Mouse (Mus musculus): ENCODE data around the gene Suox. TPM values are rescaled to one million over a fixed set of nuclear protein-coding genes. Genes with fewer than 3 reads are reported as not detected.
A peak's percentile ranks its signal among the peaks of the same experiment; 100 is the strongest.
"Not testable (repeated sequence)": the region's sequence is repeated elsewhere in the genome, so short reads cannot be mapped to it uniquely, and the experiment has no call there.

The Suox gene
- total RNA-seq, 2 experiments from 2014 or later, result 10.5 to 11.0 TPM

GRCm38 (mm10) chr10:128627398-128628317, 46.2 kb downstream of the Suox start:
- no peak for DNase-seq
- intact Hi-C loops (cut with DNase I), result no loop called here

- intact Hi-C loops (cut with DNase I), result no loop called here
- DNase-seq, result peak; percentile 87
Measured at GRCm38 (mm10) chr10:128626311-128627310, 47.3 kb downstream of the Suox start, which contains the start of gene Rps26. TSS of gene Rps26 (minus strand) at chr10:128626747.

DNA sequence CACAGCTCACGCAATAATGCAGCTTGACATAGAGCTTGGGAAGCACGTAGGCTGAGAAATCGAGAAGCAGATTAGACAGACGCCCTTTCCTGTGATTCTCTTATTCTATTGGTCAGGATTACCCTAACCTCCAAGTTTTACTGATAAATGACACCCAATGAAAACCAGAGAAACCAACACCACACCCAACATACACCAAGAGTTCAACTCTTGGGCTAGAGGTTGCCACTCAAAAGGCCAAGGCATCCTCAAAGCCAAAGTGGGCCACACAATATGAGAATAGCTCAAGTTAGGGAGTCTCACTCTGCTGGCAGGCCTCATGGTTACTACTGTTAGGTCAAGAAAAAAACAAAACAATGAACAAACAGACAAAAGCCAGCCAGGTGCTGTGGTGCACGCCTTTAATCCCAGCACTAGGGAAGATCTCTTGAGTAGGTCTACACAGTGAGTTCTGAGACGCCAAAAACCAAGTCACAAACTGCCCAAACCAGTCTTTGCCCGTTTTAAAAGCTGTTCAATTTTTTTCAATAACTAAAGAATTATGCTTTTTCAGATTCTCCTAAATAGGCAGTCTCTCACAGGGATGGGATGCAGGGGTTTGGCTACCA, 48.5 kb downstream of the Suox start:
- intact Hi-C loops (cut with DNase I), result no loop called here
- no peak for DNase-seq

- DNase-seq; intact Hi-C loops (cut with DNase I): not testable (repeated sequence)
Measured at GRCm38 (mm10) chr10:128623106-128623613, 50.7 kb downstream of the Suox start.

GRCm38 (mm10) chr10:128622702-128623101, 51.2 kb downstream of the Suox start:
- intact Hi-C loops (cut with DNase I), result no loop called here

DNA sequence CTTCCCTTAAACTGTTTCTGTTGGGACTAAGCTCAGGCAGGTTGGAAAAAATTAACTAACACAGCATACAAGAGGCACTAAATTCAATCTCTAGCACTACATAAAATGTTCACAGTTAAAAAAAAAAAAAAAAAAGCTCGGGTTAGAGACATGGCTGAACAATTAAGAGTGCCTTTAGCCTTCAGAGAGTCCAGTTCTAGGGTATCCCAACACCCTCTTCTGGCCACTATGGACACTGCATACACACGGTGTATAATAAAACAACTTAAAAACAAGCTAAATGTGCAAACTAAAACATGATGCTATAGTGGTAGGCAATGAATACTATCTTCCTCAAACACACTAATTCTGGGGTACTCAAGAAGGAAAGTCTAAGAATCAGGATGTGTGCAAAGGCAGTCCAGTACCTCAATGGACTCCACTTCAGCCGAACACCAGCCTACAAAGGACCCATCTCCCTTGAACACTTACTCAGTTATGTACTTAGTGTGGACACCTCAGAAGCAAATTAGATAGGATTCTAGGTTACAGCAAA, 51.8 kb downstream of the Suox start:
- intact Hi-C loops (cut with DNase I), result no loop called here

More at GRCm38 (mm10) chr10:128622702-128623101, 51.2 kb downstream of the Suox start:
- DNase-seq, result no peak

GRCm38 (mm10) chr10:128620241-128620640, 53.6 kb downstream of the Suox start:
- intact Hi-C loops (cut with DNase I), result no loop called here
- DNase-seq, result no peak

More for the DNA sequence above, 51.8 kb downstream of the Suox start:
- no peak for DNase-seq

Other genes starting within 250 kb of the Suox start
- 100 to 1,000 TPM; 295 to 311 TPM for gene Smarcc2, start 214.8 kb downstream of the Suox start, total RNA-seq (2021)
- 100 to 1,000 TPM; 499 to 509 TPM for gene Myl6, start 179.9 kb downstream of the Suox start, total RNA-seq (2021)
- 10 to 100 TPM; 61.7 to 65.2 TPM for gene Myl6b, start 175.4 kb downstream of the Suox start, total RNA-seq (2021)
- 10 to 100 TPM; 13.7 to 16.3 TPM for gene Esyt1, start 148.2 kb downstream of the Suox start, total RNA-seq (2021)
- 10 to 100 TPM; 14.0 to 15.2 TPM for gene Zc3h10, start 126.3 kb downstream of the Suox start, total RNA-seq (2021)
- 1,000 to 10,000 TPM; 2,825 to 2,926 TPM for gene Rpl41, start 124.8 kb downstream of the Suox start, total RNA-seq (2021)
- 100 to 1,000 TPM; 111 TPM for gene Pa2g4, start 108.1 kb downstream of the Suox start, total RNA-seq (2021)
- gene Erbb3, start 84.4 kb downstream of the Suox start, total RNA-seq (2021), result under 1 TPM; 0.62 to 0.66 TPM
- 100 to 1,000 TPM; 595 to 651 TPM for gene Rps26, start 47.3 kb downstream of the Suox start, total RNA-seq (2021)
- gene Ikzf4, start 28.1 kb downstream of the Suox start, total RNA-seq (2021), result 10 to 100 TPM; 25.0 to 30.7 TPM
- gene Rab5b, start 22.2 kb upstream of the Suox start, total RNA-seq (2021), result 100 to 1,000 TPM; 113 TPM
- gene Pmel, start 30.1 kb upstream of the Suox start, total RNA-seq (2021), result 1 to 10 TPM in 1 of 2 experiments, under 1 TPM in 1; 0.50 to 1.6 TPM
- 10 to 100 TPM in 1 of 2 experiments, 1 to 10 TPM in 1; 8.1 to 10.0 TPM for gene Cdk2, start 31.0 kb upstream of the Suox start, total RNA-seq (2021)
- gene Dgka, start 70.8 kb upstream of the Suox start, total RNA-seq (2021), result 1 to 10 TPM; 7.5 to 7.7 TPM
- 10 to 100 TPM; 37.5 TPM for gene Pym1, start 73.8 kb upstream of the Suox start, total RNA-seq (2021)
- 1 to 10 TPM in 1 of 2 experiments, under 1 TPM in 1; 0.74 to 1.3 TPM for gene Mmp19, start 116.8 kb upstream of the Suox start, total RNA-seq (2021)
- gene Dnajc14, start 130.0 kb upstream of the Suox start, total RNA-seq (2021), result 10 to 100 TPM; 59.3 to 63.3 TPM
- 10 to 100 TPM; 14.1 to 14.2 TPM for gene Tmem198b, start 130.3 kb upstream of the Suox start, total RNA-seq (2021)
- 10 to 100 TPM; 50.9 to 53.4 TPM for gene Sarnp, start 143.3 kb upstream of the Suox start, total RNA-seq (2021)
- 1 to 10 TPM; 4.3 to 5.2 TPM for gene Ormdl2, start 147.6 kb upstream of the Suox start, total RNA-seq (2021)
- gene Gdf11, start 217.6 kb upstream of the Suox start, total RNA-seq (2021), result 10 to 100 TPM; 18.8 to 20.1 TPM
- 10 to 100 TPM; 52.7 to 64.3 TPM for gene Cd63, start 226.9 kb upstream of the Suox start, total RNA-seq (2021)
- 1 to 10 TPM; 5.4 to 6.1 TPM for gene Rdh5, start 248.8 kb upstream of the Suox start, total RNA-seq (2021)
- gene Bloc1s1, start 250.0 kb upstream of the Suox start, total RNA-seq (2021), result 10 to 100 TPM; 90.7 to 91.9 TPM

All from left cerebral cortex, postnatal 4 days (tissue).